Mouse (Mus musculus) spleen, adult 2 months (tissue): ENCODE data around the gene Serpinb9c.

Source experiments
- CTCF ChIP-seq: fragments of 200-500 bp; IDR thresholded peaks from 2 replicates; pipeline ENCODE4 v1.5.1; 2011; ENCODE audit warnings: mild to moderate bottlenecking, inconsistent platforms; ENCODE audit not compliant: insufficient read depth, insufficient read length, insufficient replicate concordance; ENCODE audit errors: extremely low read depth
- POLR2A ChIP-seq: fragments of 200-500 bp; IDR thresholded peaks from 2 replicates; pipeline ENCODE4 v1.6.1; 2011; ENCODE audit warnings: low read depth, low read length, inconsistent platforms

GRCm38 (mm10) chr13:33113054-33113453 is 46.5 kb downstream of the Serpinb9c start:
- TF ChIP-seq POLR2A (no peak), CTCF (no peak)
